Mouse (Mus musculus) CD4-positive helper T cell, adult 2 months (primary cell): ENCODE data around the gene Ror2.

ENCODE experiments used
- DNase-seq: peaks from one replicate; pipeline ENCODE4 v3.0.0-alpha.2; 2012; ENCODE audit warnings: low read depth, missing footprints, low spot score

Gene Ror2

GRCm38 (mm10) chr13:53274771-53275170 lies 11.2 kb downstream of the Ror2 start:
- DNase-seq, result no peak

GRCm38 (mm10) chr13:53271595-53271994 lies 14.3 kb downstream of the Ror2 start:
- no peak for DNase-seq

- DNase-seq, result no peak
These were observed 15.4 kb downstream of the Ror2 start for GRCm38 (mm10) chr13:53270549-53270948.

- DNase-seq, result no peak
These were observed 17.4 kb downstream of the Ror2 start for GRCm38 (mm10) chr13:53268541-53268940.

- no peak for DNase-seq
These were observed 18.1 kb downstream of the Ror2 start for GRCm38 (mm10) chr13:53267849-53268248.

- DNase-seq, result no peak
These were observed 18.8 kb downstream of the Ror2 start for GRCm38 (mm10) chr13:53267155-53267554.

- no peak for DNase-seq
These were observed 19.4 kb downstream of the Ror2 start for GRCm38 (mm10) chr13:53266543-53266951.

- DNase-seq, result no peak
These were observed 21.0 kb downstream of the Ror2 start for GRCm38 (mm10) chr13:53264896-53265295.

GRCm38 (mm10) chr13:53262509-53263250 lies 23.2 kb downstream of the Ror2 start:
- no peak for DNase-seq

- no peak for DNase-seq
These were observed 24.7 kb downstream of the Ror2 start for GRCm38 (mm10) chr13:53261106-53261771.

GRCm38 (mm10) chr13:53258943-53259342 lies 27.0 kb downstream of the Ror2 start:
- DNase-seq, result no peak

GRCm38 (mm10) chr13:53258497-53258896 lies 27.4 kb downstream of the Ror2 start:
- no peak for DNase-seq

GRCm38 (mm10) chr13:53253255-53253654 lies 32.7 kb downstream of the Ror2 start:
- no peak for DNase-seq

- DNase-seq, result no peak
These were observed 37.1 kb downstream of the Ror2 start for GRCm38 (mm10) chr13:53248586-53249401.

GRCm38 (mm10) chr13:53248080-53248479 lies 37.8 kb downstream of the Ror2 start:
- no peak for DNase-seq

GRCm38 (mm10) chr13:53247175-53247574 lies 38.7 kb downstream of the Ror2 start:
- no peak for DNase-seq

GRCm38 (mm10) chr13:53244151-53244550 lies 41.8 kb downstream of the Ror2 start:
- DNase-seq, result no peak

- no peak for DNase-seq
These were observed 48.5 kb downstream of the Ror2 start for GRCm38 (mm10) chr13:53237455-53237854.

- DNase-seq, result no peak
These were observed 49.2 kb downstream of the Ror2 start for GRCm38 (mm10) chr13:53236434-53237401.

GRCm38 (mm10) chr13:53235953-53236352 lies 50.0 kb downstream of the Ror2 start:
- DNase-seq, result no peak

GRCm38 (mm10) chr13:53234844-53235243 lies 51.1 kb downstream of the Ror2 start:
- no peak for DNase-seq
